20 mouse cellular contexts compared by ENCODE assay signal in the genomic region with DNA sequence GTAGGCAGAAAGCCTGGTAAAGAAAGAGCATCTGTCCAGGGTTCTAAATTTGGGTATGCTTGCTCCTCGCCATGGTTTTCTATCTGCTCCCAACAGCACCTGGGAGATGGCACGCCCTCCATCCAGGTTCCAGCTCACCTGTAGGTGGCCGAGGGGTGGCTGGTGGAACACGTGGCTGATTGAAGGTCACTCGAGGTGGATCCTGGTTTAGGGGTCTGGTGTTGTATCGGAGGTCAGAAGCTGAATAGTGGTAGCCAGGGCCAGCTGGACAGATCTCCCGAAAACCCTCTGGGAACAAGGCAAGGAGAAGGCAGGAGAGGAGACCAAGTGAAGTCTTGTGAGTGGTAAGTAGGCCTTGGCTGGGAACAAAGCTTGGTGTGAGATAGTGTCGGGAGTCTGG. TPM values are rescaled to one million over a fixed set of nuclear protein-coding genes. Genes with fewer than 3 reads are reported as not detected.
"Had no signal": no experiment of that assay in that cellular context is flagged by ENCODE, and none has a peak within 500 bp of the region (broad histone marks: within the 10 kb centered on the region; RNA-seq: fewer than 3 reads in every experiment).

No protein-coding gene starts in this region.

- H3K9me3 ChIP-seq: midbrain, embryonic 10.5 days; midbrain, embryonic 12.5 days; neural tube, embryonic 13.5 days; neural tube, embryonic 15.5 days had no signal

- H3K27ac ChIP-seq: midbrain, embryonic 10.5 days; midbrain, embryonic 12.5 days; neural tube, embryonic 13.5 days; neural tube, embryonic 15.5 days had no signal

- H3K36me3 ChIP-seq: midbrain, embryonic 10.5 days; midbrain, embryonic 12.5 days; neural tube, embryonic 13.5 days; neural tube, embryonic 15.5 days had no signal

- DNase-seq: lung, adult 18-20 months; lung, embryonic 14.5 days; lung, postnatal 10 days; lung, postnatal 4 days; midbrain, embryonic 14.5 days; retina, postnatal 1 day; right cerebral cortex, adult 18-20 months; right cerebral cortex, postnatal 25 days; right cerebral cortex, postnatal 4 days; spleen, adult 18-20 months; thymus, adult 18-20 months; thymus, postnatal 14 days; thymus, postnatal 36 days had no signal

- H3K9ac ChIP-seq: lung, embryonic 14.5 days; midbrain, embryonic 12.5 days; neural tube, embryonic 13.5 days; neural tube, embryonic 15.5 days had no signal

- H3K4me3 ChIP-seq: midbrain, embryonic 10.5 days; midbrain, embryonic 12.5 days; myocyte; neural tube, embryonic 13.5 days; neural tube, embryonic 15.5 days had no signal

RNA-seq across cellular contexts. Expression of gene Ltbp4, which starts 10.0 kb away (rescaled TPM):
- total RNA-seq: megakaryocyte, adult 5-6 weeks had no signal

RNA-seq across cellular contexts. Expression of gene Gm20479, which starts 29.7 kb away (rescaled TPM):
- total RNA-seq: megakaryocyte, adult 5-6 weeks; megakaryocyte-erythroid progenitor cell, adult 5-6 weeks had no signal
